Mouse (Mus musculus): Measurements from ENCODE around the gene Daam2.

The Daam2 gene

DNA sequence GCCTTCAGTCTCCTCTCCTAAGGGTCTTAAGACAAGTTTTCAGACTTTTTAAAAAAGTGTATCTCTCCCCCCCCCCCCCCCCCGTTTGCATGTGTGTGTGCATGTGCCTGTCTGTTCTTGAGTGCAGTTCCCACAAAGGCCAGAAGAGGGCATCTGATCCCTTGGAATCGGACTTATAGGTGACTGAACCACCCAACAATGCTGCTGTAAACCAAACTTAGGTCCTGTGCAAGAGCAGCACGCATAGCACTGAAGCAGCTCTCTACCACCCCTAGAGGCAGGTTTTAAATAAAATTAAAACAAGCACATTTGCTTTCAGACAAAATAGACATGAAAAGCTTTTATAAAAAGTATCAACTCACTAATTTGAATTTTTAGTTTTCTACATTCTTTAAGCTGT is 33.9 kb downstream of the Daam2 start:
- peak in 1 of 2 experiments; percentile 67 for DNase-seq

DNA sequence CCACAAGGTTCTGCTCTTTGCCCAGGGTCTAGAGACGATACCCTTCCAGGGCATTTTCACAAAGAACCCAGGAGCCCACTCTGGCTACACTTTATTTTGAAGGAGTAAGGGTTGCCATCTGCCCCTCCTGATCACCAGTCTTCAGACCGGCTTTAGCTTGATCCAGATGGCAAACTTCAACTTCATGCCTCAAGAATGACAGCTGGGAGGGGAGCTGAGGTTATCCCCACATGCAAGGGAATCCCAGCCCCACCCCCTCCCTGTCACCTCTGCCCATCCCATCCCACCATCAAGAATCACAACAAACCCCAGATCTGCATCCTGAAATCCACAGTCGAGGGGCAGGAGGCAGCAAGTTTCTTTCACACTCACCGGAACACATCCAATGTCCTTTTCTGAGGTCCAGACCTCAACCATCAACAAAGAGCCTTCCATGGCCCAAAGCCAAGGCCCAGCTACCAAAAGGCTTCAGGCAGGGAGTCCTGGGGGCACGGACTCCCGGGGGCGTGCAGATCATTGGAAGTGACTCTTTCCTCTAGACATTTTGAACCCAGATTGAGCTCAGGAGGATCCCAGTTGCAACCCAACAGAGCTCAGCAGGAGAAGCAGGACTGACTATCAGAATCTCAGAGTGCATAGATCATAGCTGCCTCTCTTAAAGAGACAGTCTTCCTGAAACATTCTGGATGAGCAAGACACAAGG is 35.5 kb downstream of the Daam2 start:
- peak in 1 of 2 experiments; percentile 59 for DNase-seq

DNA sequence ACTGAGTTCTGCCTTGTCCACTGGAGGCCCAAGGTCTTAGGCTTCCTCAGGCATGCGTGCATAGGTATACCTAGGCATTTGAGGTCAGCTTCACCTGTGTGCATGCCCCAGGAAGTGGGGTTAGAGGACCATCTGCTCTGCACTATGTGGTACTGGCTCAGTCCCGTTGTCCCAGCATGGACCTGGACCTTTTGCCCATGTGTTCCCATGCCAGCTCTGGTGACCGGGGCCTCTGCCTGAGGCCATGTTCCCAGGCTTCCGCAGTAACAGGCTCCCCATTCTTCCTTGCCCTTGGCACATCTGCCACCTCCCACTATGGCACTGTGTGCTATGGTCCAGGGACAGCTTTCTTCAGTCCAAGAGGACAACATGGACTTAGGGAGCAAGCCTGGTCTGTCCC is 36.1 kb downstream of the Daam2 start:
- no peak for DNase-seq

- no peak for DNase-seq
Observed at GRCm38 (mm10) chr17:49526566-49526965, 37.6 kb downstream of the Daam2 start.

- DNase-seq = no peak
Observed at GRCm38 (mm10) chr17:49525911-49526310, 38.2 kb downstream of the Daam2 start.

DNA sequence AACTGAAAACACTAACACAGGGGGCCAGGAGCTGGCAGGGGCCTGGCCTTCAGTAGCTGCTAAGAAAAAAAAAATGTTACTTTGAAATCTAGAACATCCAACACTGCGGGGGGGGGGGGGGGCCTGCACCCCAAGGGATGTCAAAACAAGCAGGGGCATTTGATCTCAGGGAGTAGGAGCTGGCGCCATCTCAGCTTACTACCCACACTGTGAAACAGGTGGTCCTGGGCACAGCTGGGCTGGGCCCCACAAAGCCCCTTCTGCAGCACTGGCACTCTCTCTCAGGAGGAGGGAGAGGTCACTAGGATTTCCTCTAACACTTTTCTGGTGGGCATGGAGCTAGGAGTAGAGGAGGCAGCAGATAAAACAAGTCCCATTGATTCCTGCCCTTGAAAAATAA is 39.6 kb downstream of the Daam2 start:
- no peak for DNase-seq

DNA sequence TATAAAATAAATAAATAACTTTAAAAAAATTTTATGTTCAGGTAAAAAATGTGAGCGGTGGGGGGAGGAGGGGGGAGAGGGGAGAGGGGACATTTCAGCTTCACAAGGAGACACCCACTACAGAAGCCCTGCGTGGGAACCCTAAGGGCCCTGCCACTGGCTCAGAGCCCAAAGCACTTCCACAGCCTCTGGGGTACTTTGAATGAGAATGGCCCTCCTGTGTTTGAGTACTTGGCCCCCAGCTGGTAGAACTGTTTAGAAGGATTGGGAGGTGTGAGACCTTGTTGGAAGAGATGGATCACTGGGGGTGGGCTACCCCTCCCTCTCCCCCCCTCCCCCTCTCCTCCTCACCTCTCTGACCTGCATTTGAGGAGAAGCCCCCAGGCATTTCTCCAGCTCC is 41.7 kb downstream of the Daam2 start:
- no peak for DNase-seq

- DNase-seq = no peak
Observed at GRCm38 (mm10) chr17:49522002-49522401, 42.1 kb downstream of the Daam2 start.

- DNase-seq = no peak
Observed at GRCm38 (mm10) chr17:49520674-49521073, 43.5 kb downstream of the Daam2 start.

GRCm38 (mm10) chr17:49519576-49520247 is 44.4 kb downstream of the Daam2 start:
- DNase-seq = peak in 1 of 2 experiments; percentile 37

- DNase-seq = no peak
Observed at GRCm38 (mm10) chr17:49517091-49517490, 47.1 kb downstream of the Daam2 start.

- peak in 1 of 2 experiments; percentile 38 for DNase-seq
Observed at GRCm38 (mm10) chr17:49515678-49516077, 48.5 kb downstream of the Daam2 start.

- no peak for DNase-seq
Observed at GRCm38 (mm10) chr17:49515141-49515540, 49.0 kb downstream of the Daam2 start.

DNA sequence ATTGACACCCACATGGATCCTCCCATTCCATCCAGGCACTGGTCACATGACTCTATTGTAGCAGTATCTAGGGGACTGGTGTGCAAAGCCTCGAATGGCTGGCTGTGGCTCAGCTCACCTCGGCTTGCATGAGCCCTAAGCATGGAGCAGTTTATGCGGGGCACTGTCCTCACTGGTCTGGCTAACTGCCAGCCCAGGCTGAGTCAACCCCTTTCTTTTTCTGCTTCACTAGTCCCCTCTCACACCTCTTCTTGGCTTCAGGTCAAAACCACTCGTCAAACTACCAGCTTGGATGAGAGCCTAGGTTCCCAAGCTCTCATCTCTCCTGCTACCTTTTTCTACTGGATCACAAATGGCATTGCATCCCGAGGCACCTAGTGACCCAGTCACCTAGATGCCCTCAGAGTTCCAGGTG is 51.5 kb downstream of the Daam2 start:
- DNase-seq = peak; percentile 25 to 52

DNA sequence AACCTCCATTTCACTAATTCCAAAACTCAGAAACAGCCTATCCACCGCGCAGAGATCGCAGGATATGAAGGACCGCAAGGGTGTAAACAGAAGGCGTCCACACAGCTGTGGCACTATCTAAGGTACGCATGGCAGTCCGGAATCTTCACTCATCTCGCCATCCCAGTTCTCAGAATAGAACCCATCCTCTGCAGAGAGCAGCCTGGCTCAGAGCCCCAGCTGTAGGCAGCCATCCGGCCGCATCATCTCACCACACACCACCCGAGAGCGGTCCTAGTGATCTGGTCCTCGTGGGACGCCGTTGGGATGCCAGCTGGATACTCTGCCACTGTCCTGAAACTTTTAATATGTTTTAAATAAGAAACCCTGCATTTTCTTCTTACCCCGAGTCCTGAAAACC is 54.7 kb downstream of the Daam2 start:
- DNase-seq = no peak

DNA sequence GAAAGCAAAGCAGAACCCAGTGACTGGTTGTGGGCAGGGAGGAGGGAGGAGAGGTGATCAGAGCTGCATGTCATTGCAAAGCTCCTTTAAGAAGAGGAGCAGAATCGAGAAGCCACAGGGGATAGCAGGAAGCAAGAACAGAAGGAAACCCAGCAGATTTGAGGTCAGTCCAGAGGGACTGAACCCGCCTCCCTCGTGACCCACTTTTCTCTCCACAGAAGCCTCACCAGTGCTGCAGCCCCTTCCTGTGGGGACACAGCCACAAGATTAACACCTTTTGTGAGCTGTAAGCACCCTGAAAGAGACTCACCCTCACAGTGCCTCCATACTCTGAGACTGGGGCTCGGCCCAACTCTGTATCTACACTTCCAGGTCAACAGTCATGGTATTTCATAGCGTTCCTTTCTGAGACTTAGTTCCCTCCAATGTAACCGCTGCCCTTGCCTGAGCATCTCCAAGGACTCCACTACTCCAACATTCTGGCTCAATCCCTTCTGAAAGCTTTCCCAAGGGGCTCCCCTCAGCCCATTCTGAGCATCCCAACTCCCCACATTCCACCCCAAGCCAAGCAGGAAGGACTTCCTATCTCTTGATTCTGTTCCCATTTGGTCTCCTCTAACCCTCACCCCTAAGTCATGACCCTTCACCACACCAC is 60.8 kb downstream of the Daam2 start:
- no peak for DNase-seq

- no peak for DNase-seq
Observed at GRCm38 (mm10) chr17:49500234-49500633, 63.9 kb downstream of the Daam2 start.

- DNase-seq = no peak
Observed at GRCm38 (mm10) chr17:49499635-49500034, 64.5 kb downstream of the Daam2 start.

GRCm38 (mm10) chr17:49498169-49498568 is 66.0 kb downstream of the Daam2 start:
- no peak for DNase-seq

DNA sequence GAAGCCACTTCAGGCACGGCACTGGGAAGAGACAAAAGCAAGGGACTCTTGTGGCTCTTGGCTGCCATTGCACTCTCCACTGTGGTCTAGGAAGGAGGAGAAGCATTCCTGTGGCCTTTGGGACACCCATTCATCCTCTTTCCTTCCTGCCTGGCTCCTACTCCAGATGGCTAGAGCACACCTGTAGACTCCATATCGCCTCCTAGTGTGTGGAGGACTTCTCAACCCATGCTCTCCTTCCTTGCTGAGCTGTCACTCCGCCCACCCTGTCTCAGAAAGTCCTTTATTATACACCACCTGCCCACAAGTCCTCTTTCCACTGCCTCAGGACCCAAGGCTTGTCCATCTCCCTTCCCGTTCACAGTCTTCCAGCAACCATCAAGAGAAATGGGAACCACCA is 70.9 kb downstream of the Daam2 start:
- DNase-seq = no peak

DNA sequence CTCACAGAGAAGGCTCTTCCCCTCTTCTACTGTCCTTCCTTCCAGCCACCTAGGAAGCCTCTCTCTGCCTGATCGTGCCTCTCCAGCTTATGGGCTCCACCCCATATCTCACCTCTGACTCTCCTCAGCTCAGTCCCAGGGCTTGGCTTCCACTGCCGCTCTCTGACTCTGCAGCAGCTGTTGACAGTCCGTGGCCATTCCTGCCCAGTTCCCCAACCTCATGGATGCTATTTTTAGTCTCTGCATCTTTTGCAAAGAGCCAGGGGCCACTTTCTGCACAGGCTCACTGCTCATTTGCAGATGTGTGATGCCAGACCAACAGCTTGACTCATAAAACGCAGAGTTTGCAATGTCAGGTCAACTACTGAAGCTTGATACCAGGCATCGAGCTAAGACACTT is 75.0 kb downstream of the Daam2 start:
- peak in 1 of 2 experiments; percentile 54 for DNase-seq

GRCm38 (mm10) chr17:49484435-49484834 is 79.7 kb downstream of the Daam2 start:
- DNase-seq = no peak

DNA sequence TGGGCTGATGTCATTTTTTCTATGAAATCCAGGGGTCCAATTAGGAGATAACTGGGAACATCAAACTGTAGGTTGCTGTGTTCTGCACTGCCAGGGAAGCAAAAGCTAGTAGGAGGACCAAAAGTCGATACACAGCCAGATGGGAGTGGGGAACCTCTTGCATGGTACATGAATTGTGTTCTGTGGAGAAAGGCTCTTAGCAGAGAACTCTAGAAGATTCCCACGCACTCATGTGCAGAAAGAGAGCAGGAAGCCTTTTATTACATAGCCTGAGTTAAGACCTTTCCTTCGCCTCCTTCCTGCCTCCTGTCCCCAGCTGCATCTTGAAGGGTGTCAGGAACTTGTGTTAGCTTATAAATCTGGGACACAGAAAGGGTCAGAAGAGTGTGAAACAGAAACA is 82.3 kb downstream of the Daam2 start:
- no peak for DNase-seq

DNA sequence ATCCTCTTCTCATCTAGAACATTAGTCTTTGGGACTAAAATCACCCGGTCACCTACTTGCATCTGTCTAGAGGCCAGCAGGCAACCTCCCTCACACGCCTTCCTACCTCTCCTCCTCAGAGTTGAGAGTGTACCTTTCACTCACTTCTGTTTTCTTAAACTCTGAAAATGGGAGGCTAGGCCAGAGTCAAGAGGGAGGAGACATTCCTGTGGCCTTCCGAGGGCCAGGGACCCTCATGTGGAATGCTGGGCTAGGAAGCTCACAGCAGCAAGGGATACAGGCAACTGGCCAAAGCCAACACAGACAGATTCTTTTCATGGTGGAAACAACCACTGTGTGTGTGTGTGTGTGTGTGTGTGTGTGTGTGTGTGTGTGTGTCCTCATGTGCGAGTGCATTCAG is 86.8 kb downstream of the Daam2 start:
- DNase-seq = peak; percentile 53 to 79
